Mouse (Mus musculus) limb, embryonic 14.5 days (tissue): ENCODE data around the gene Jund. TPM values are rescaled to one million over a fixed set of nuclear protein-coding genes. Genes with fewer than 3 reads are reported as not detected.

Source experiments
- ATAC-seq: fragments of 200-750 bp; cut with Nextera tagmentation; 2 replicates; pipeline ENCODE4 v1.8.0; 2017; ENCODE audit warnings: low read depth, moderate number of reproducible peaks, moderate TSS enrichment; ENCODE audit not compliant: low FRiP score
- DNase-seq: peaks from one replicate; pipeline ENCODE4 v3.0.0-alpha.2; 2015; ENCODE audit warnings: low spot score
- H3K27ac ChIP-seq: fragments of 300-500 bp; sonication (generic); replicated peaks from 2 replicates; pipeline ENCODE4 v1.5.1; 2014; ENCODE audit warnings: low read depth, mild to moderate bottlenecking, low read length, moderate library complexity, mixed read lengths
- H3K27me3 ChIP-seq: fragments of 300-500 bp; sonication (generic); 2 replicates; pipeline ENCODE4 v1.6.1; 2014; ENCODE audit warnings: low read length, mixed read lengths; ENCODE audit not compliant: control insufficient read depth, insufficient read depth
- H3K36me3 ChIP-seq: fragments of 300-500 bp; sonication (generic); 2 replicates; pipeline ENCODE4 v1.6.1; 2014; ENCODE audit warnings: mild to moderate bottlenecking, low read length, moderate library complexity, mixed read lengths; ENCODE audit not compliant: control insufficient read depth, insufficient read depth
- H3K4me1 ChIP-seq: fragments of 300-500 bp; sonication (generic); 2 replicates; pipeline ENCODE4 v1.6.1; 2014; ENCODE audit warnings: antibody characterized with exemption, low read length, mixed read lengths; ENCODE audit not compliant: control insufficient read depth, insufficient read depth
- H3K4me2 ChIP-seq: fragments of 300-500 bp; sonication (generic); replicated peaks from 2 replicates; pipeline ENCODE4 v1.6.1; 2014; ENCODE audit warnings: low read depth, mild to moderate bottlenecking, low read length, moderate library complexity; ENCODE audit not compliant: severe bottlenecking
- H3K4me3 ChIP-seq: fragments of 300-500 bp; sonication (generic); replicated peaks from 2 replicates; pipeline ENCODE4 v1.5.1; 2014; ENCODE audit warnings: low read length
- H3K9ac ChIP-seq: fragments of 300-500 bp; sonication (generic); 2 replicates; pipeline ENCODE4 v1.6.1; 2014; ENCODE audit warnings: mild to moderate bottlenecking, low read depth, low read length, moderate library complexity; ENCODE audit not compliant: severe bottlenecking
- H3K9me3 ChIP-seq: fragments of 300-500 bp; sonication (generic); 2 replicates; pipeline ENCODE4 v1.6.1; 2016; ENCODE audit warnings: low read length; ENCODE audit not compliant: control insufficient read depth
- POLR2A ChIP-seq: fragments of 200-500 bp; IDR thresholded peaks from 2 replicates; pipeline ENCODE4 v1.8.0; 2012; ENCODE audit warnings: inconsistent platforms, mild to moderate bottlenecking, moderate library complexity, borderline replicate concordance; ENCODE audit not compliant: insufficient read depth, insufficient read length; ENCODE audit errors: extremely low read depth
- WGBS: fragments of 180-500 bp; shearing (Covaris S2); extraction: QIAGEN DNeasy Blood & Tissue Kit; methylation state at CpG from one replicate; pipeline ENCODE4 v1.1.7; 2014; 5-methylcytosine and 5-hydroxymethylcytosine counted together
- polyA plus RNA-seq, 2 experiments: library from polyadenylated mRNA; depleted of rRNA in 1 of 2; stranded (reverse) in 1 of 2; unstranded in 1 of 2; fragments of >200 nt; fragmentation: Nextera tagmentation in 1 of 2; extraction: Ambion mirVana in 1 of 2; gene quantifications; 2 replicates each; pipeline versions ENCODE4 v1.2.1 to v1.2.3; 2012 to 2014

The Jund gene
- polyA plus RNA-seq, 2 experiments: 119 to 218 TPM

DNA sequence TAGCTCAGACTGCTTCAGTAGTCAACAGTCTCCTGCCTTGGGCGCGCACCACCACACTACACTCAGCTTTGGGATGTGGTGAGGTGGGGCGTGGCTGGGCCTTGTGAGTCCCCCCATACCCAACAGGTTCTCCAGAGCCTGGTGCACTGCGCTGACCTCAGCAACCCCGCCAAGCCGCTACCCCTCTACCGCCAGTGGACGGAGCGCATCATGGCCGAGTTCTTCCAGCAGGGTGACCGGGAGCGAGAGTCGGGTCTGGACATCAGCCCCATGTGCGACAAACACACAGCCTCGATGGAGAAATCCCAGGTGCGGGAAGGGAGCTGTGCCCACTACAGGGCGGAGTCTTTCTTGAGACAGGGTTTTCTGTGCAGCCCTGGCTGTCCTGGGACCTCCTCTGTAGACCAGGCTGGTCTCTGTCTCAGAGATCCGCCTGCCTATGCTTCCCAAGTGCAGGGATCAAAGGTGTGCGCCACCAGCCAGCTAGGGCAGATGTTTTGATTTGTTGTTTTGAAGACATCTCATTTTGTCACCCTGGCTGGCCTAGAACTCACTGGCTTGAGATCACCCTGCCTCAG, 50.4 kb downstream of the Jund start:
- WGBS: 77% methylated on average over 19 of the region's 19 CpGs
- Histone ChIP-seq H3K4me3 (no peak overlapping the region), H3K36me3 (no peaks in the 10 kb centered on the region), H3K9me3 (no peaks in the 10 kb centered on the region), H3K27ac (no peak overlapping the region), H3K4me2 (no peak overlapping the region), H3K27me3 (peaks cover 35% of the 10 kb centered on the region), H3K4me1 (peaks cover 13% of the 10 kb centered on the region), H3K9ac (no peak overlapping the region)
- TF ChIP-seq POLR2A: no peak
- no peak for ATAC-seq
- no peak for DNase-seq

Other genes starting within 250 kb of the Jund start
- 48.7 and 72.6 TPM in 2 replicates for gene Klhl26, start 222.0 kb upstream of the Jund start, polyA plus RNA-seq (2012; rRNA removed)
- 24.2 and 28.6 TPM in 2 replicates for gene Klhl26, start 222.0 kb upstream of the Jund start, polyA plus RNA-seq (2014; fragmentation: Nextera tagmentation; extraction: Ambion mirVana)
- 13.1 and 17.7 TPM in 2 replicates for gene Tmem59l, start 211.6 kb upstream of the Jund start, polyA plus RNA-seq (2012; rRNA removed)
- 15.7 and 17.5 TPM in 2 replicates for gene Tmem59l, start 211.6 kb upstream of the Jund start, polyA plus RNA-seq (2014; fragmentation: Nextera tagmentation; extraction: Ambion mirVana)
- 98.9 and 127 TPM in 2 replicates for gene Crlf1, start 205.8 kb upstream of the Jund start, polyA plus RNA-seq (2012; rRNA removed)
- gene Crlf1, start 205.8 kb upstream of the Jund start, polyA plus RNA-seq (2014; fragmentation: Nextera tagmentation; extraction: Ambion mirVana): 91.5 and 103 TPM in 2 replicates
- gene Rex1bd, start 192.2 kb upstream of the Jund start, polyA plus RNA-seq (2012; rRNA removed): 154 and 175 TPM in 2 replicates
- gene Rex1bd, start 192.2 kb upstream of the Jund start, polyA plus RNA-seq (2014; fragmentation: Nextera tagmentation; extraction: Ambion mirVana): 152 and 156 TPM in 2 replicates
- gene Uba52, start 188.1 kb upstream of the Jund start, polyA plus RNA-seq (2012; rRNA removed): 1,215 and 1,844 TPM in 2 replicates
- gene Uba52, start 188.1 kb upstream of the Jund start, polyA plus RNA-seq (2014; fragmentation: Nextera tagmentation; extraction: Ambion mirVana): 1,031 and 1,113 TPM in 2 replicates
- gene Fkbp8, start 171.2 kb upstream of the Jund start, polyA plus RNA-seq (2012; rRNA removed): 363 and 431 TPM in 2 replicates
- gene Fkbp8, start 171.2 kb upstream of the Jund start, polyA plus RNA-seq (2014; fragmentation: Nextera tagmentation; extraction: Ambion mirVana): 219 and 248 TPM in 2 replicates
- gene Kxd1, start 171.0 kb upstream of the Jund start, polyA plus RNA-seq (2012; rRNA removed): 52.5 and 61.0 TPM in 2 replicates
- gene Kxd1, start 171.0 kb upstream of the Jund start, polyA plus RNA-seq (2014; fragmentation: Nextera tagmentation; extraction: Ambion mirVana): 60.3 and 61.7 TPM in 2 replicates
- 30.3 and 35.3 TPM in 2 replicates for gene Ell, start 159.5 kb upstream of the Jund start, polyA plus RNA-seq (2012; rRNA removed)
- gene Ell, start 159.5 kb upstream of the Jund start, polyA plus RNA-seq (2014; fragmentation: Nextera tagmentation; extraction: Ambion mirVana): 20.2 and 22.4 TPM in 2 replicates
- 213 and 279 TPM in 2 replicates for gene Isyna1, start 104.6 kb upstream of the Jund start, polyA plus RNA-seq (2012; rRNA removed)
- 94.4 and 103 TPM in 2 replicates for gene Isyna1, start 104.6 kb upstream of the Jund start, polyA plus RNA-seq (2014; fragmentation: Nextera tagmentation; extraction: Ambion mirVana)
- gene Ssbp4, start 90.1 kb upstream of the Jund start, polyA plus RNA-seq (2012; rRNA removed): 163 and 236 TPM in 2 replicates
- gene Ssbp4, start 90.1 kb upstream of the Jund start, polyA plus RNA-seq (2014; fragmentation: Nextera tagmentation; extraction: Ambion mirVana): 151 and 171 TPM in 2 replicates
- gene Lrrc25, start 82.8 kb upstream of the Jund start, polyA plus RNA-seq (2012; rRNA removed): 3.5 and 4.5 TPM in 2 replicates
- 2.5 and 3.2 TPM in 2 replicates for gene Lrrc25, start 82.8 kb upstream of the Jund start, polyA plus RNA-seq (2014; fragmentation: Nextera tagmentation; extraction: Ambion mirVana)
- gene Gdf15, start 66.5 kb upstream of the Jund start, polyA plus RNA-seq (2012; rRNA removed): 0.15 and 0.47 TPM in 2 replicates
- gene Gdf15, start 66.5 kb upstream of the Jund start, polyA plus RNA-seq (2014; fragmentation: Nextera tagmentation; extraction: Ambion mirVana): 0.18 TPM in 1 of 2 replicates, not detected in the other
- 47.6 and 59.8 TPM in 2 replicates for gene Pgpep1, start 38.6 kb upstream of the Jund start, polyA plus RNA-seq (2012; rRNA removed)
- gene Pgpep1, start 38.6 kb upstream of the Jund start, polyA plus RNA-seq (2014; fragmentation: Nextera tagmentation; extraction: Ambion mirVana): 64.1 and 68.7 TPM in 2 replicates
- gene Lsm4, start 25.7 kb upstream of the Jund start, polyA plus RNA-seq (2012; rRNA removed): 172 and 182 TPM in 2 replicates
- 247 and 256 TPM in 2 replicates for gene Lsm4, start 25.7 kb upstream of the Jund start, polyA plus RNA-seq (2014; fragmentation: Nextera tagmentation; extraction: Ambion mirVana)
- gene Iqcn, start 4.5 kb downstream of the Jund start, polyA plus RNA-seq (2012; rRNA removed): 0.04 and 0.08 TPM in 2 replicates
- gene Iqcn, start 4.5 kb downstream of the Jund start, polyA plus RNA-seq (2014; fragmentation: Nextera tagmentation; extraction: Ambion mirVana): 0.10 TPM in 1 of 2 replicates, not detected in the other
- gene Gm3336, start 19.6 kb downstream of the Jund start, polyA plus RNA-seq (2012; rRNA removed): not detected in 2 replicates
- gene Gm3336, start 19.6 kb downstream of the Jund start, polyA plus RNA-seq (2014; fragmentation: Nextera tagmentation; extraction: Ambion mirVana): not detected in 2 replicates
- 0.38 TPM in 2 replicates for gene Pde4c, start 24.8 kb downstream of the Jund start, polyA plus RNA-seq (2012; rRNA removed)
- gene Pde4c, start 24.8 kb downstream of the Jund start, polyA plus RNA-seq (2014; fragmentation: Nextera tagmentation; extraction: Ambion mirVana): not detected in 2 replicates
- gene Rab3a, start 55.7 kb downstream of the Jund start, polyA plus RNA-seq (2012; rRNA removed): 27.2 and 36.6 TPM in 2 replicates
- gene Rab3a, start 55.7 kb downstream of the Jund start, polyA plus RNA-seq (2014; fragmentation: Nextera tagmentation; extraction: Ambion mirVana): 19.8 and 20.1 TPM in 2 replicates
- gene Mpv17l2, start 62.0 kb downstream of the Jund start, polyA plus RNA-seq (2012; rRNA removed): 27.7 and 41.6 TPM in 2 replicates
- gene Mpv17l2, start 62.0 kb downstream of the Jund start, polyA plus RNA-seq (2014; fragmentation: Nextera tagmentation; extraction: Ambion mirVana): 36.0 and 40.3 TPM in 2 replicates
- gene Pik3r2, start 77.8 kb downstream of the Jund start, polyA plus RNA-seq (2012; rRNA removed): 111 and 137 TPM in 2 replicates
- 73.5 and 74.7 TPM in 2 replicates for gene Pik3r2, start 77.8 kb downstream of the Jund start, polyA plus RNA-seq (2014; fragmentation: Nextera tagmentation; extraction: Ambion mirVana)
- 37.2 and 57.8 TPM in 2 replicates for gene Mast3, start 106.1 kb downstream of the Jund start, polyA plus RNA-seq (2012; rRNA removed)
- gene Mast3, start 106.1 kb downstream of the Jund start, polyA plus RNA-seq (2014; fragmentation: Nextera tagmentation; extraction: Ambion mirVana): 14.4 and 16.2 TPM in 2 replicates
- gene Il12rb1, start 109.5 kb downstream of the Jund start, polyA plus RNA-seq (2012; rRNA removed): 0.04 and 0.13 TPM in 2 replicates
- 0.21 TPM in 1 of 2 replicates, not detected in the other for gene Il12rb1, start 109.5 kb downstream of the Jund start, polyA plus RNA-seq (2014; fragmentation: Nextera tagmentation; extraction: Ambion mirVana)
- 21.5 and 36.9 TPM in 2 replicates for gene Arrdc2, start 140.8 kb downstream of the Jund start, polyA plus RNA-seq (2012; rRNA removed)
- 6.1 and 8.6 TPM in 2 replicates for gene Arrdc2, start 140.8 kb downstream of the Jund start, polyA plus RNA-seq (2014; fragmentation: Nextera tagmentation; extraction: Ambion mirVana)
- 9.1 and 11.2 TPM in 2 replicates for gene Kcnn1, start 164.3 kb downstream of the Jund start, polyA plus RNA-seq (2012; rRNA removed)
- 2.5 and 3.0 TPM in 2 replicates for gene Kcnn1, start 164.3 kb downstream of the Jund start, polyA plus RNA-seq (2014; fragmentation: Nextera tagmentation; extraction: Ambion mirVana)
- 49.2 and 58.9 TPM in 2 replicates for gene Ccdc124, start 175.0 kb downstream of the Jund start, polyA plus RNA-seq (2012; rRNA removed)
- gene Ccdc124, start 175.0 kb downstream of the Jund start, polyA plus RNA-seq (2014; fragmentation: Nextera tagmentation; extraction: Ambion mirVana): 96.2 and 97.2 TPM in 2 replicates
- 1.4 and 1.9 TPM in 2 replicates for gene Slc5a5, start 193.8 kb downstream of the Jund start, polyA plus RNA-seq (2012; rRNA removed)
- 0.19 and 0.83 TPM in 2 replicates for gene Slc5a5, start 193.8 kb downstream of the Jund start, polyA plus RNA-seq (2014; fragmentation: Nextera tagmentation; extraction: Ambion mirVana)
- 5,343 and 6,042 TPM in 2 replicates for gene Rpl18a, start 198.5 kb downstream of the Jund start, polyA plus RNA-seq (2012; rRNA removed)
- gene Rpl18a, start 198.5 kb downstream of the Jund start, polyA plus RNA-seq (2014; fragmentation: Nextera tagmentation; extraction: Ambion mirVana): 5,732 and 5,809 TPM in 2 replicates
- 63.7 and 96.8 TPM in 2 replicates for gene Map1s, start 207.0 kb downstream of the Jund start, polyA plus RNA-seq (2012; rRNA removed)
- gene Map1s, start 207.0 kb downstream of the Jund start, polyA plus RNA-seq (2014; fragmentation: Nextera tagmentation; extraction: Ambion mirVana): 45.6 and 47.6 TPM in 2 replicates